Mouse (Mus musculus) left cerebral cortex, postnatal 14 days (tissue): ENCODE measurements around the gene 1700010B08Rik. TPM values are rescaled to one million over a fixed set of nuclear protein-coding genes. Genes with fewer than 3 reads are reported as not detected.

ENCODE experiments used
- DNase-seq, 2 experiments: peaks; one replicate each; pipeline ENCODE4 v3.0.0; 2021 to 2022; ENCODE audit warnings: low spot score in 2 of 2, mixed read lengths in 1 of 2
- intact Hi-C: fragments of 180-260 bp; cut with DNase I; formaldehyde crosslinking; loops from one replicate; pipeline ENCODE4 v1.15.1; 2025
- microRNA-seq, 2 experiments: library from miRNA; unstranded; fragments of <30 nt; microRNA quantifications; one replicate each; pipeline ENCODE4 v1.2.0; 2022
- total RNA-seq, 2 experiments: library from RNA; stranded (reverse); gene quantifications; 2 replicates each; pipeline ENCODE4 v1.2.3; 2021

Gene 1700010B08Rik
- total RNA-seq, 2 experiments from 2014 or later: not detected

GRCm38 (mm10) chr2:173760607-173761006 is 41.4 kb downstream of the 1700010B08Rik start:
- no peak for DNase-seq
- intact Hi-C loops: no loop called here

- no peak for DNase-seq
- intact Hi-C loops: no loop called here
Observed at GRCm38 (mm10) chr2:173764629-173765028, 45.4 kb downstream of the 1700010B08Rik start.

DNA sequence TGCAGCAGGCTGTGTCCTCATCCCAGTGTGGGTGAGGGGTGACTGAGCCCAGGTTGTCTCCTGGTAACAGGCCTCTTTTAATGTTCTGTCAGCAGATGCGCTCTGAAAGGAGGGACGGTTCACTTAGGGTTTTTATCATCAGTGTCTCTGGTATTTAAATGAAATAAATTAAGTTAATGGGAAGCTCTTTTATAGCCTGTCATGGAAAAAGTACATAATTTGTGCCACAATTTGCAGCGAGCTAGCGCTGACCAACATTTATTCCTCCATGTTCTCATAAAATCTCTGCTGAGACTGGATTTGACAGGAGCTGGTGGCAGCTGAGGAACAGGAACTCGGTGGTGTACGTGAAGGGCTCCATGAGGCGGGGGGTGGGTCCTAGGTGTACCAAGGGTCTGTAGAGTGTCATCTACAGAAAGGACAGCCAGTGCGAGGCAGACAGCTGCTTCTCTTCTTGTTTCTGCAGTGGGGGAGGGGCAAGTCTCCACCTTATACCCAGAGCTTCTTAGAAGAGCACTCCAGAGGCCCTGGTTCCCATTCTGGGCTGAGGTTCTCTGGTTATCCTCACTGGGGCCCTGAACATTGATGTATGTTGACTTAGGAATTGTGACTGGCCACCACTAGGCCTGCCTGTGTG is 48.9 kb downstream of the 1700010B08Rik start:
- intact Hi-C loops: no loop called here
- DNase-seq: no peak

DNA sequence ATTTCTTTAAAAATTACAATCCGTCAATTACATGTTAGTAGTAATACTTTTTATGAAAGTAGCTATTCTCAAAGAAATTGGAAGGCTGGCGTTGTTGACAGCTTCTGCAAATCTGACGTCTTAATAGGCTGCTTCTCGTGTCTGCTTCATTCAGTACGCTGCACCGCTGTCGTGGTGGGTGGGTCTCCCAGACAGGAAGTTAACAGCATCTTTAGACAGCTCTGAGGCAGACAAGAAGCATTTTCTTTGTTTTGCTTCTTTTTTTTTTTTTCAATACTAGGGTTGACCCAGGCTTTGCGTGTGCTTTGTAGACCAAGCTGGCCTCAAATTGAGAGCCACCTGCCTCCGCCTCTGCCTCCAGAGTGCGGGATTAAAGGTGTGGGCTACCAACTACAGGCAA is 50.0 kb downstream of the 1700010B08Rik start:
- DNase-seq: no peak
- intact Hi-C loops: no loop called here

DNA sequence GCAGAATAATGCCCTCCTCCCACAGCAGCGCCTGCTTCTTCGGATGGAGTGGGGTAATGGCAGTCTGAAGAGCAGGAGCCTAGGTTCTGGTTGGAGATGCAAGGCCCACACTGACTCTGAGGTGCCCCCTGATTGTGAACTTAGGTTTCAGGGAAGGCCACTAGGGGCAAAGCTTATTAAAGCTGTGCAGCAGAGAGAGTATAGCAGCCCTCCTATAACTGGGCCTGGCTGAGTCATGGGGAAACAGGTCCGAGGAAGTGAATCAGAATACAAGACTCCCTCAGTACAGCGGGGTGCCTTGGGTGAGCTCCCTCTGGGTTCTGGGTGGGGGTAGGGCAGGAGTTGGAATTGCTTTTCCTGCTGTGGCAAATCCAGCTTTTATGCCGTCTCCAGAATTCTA is 51.4 kb downstream of the 1700010B08Rik start:
- DNase-seq: no peak
- intact Hi-C loops: no loop called here

Small RNA genes lying within 50 kb of the gene (microRNA-seq; reads per million reads assigned to microRNA genes)
- 0 reads per million in 2 experiments for gene Mir6340

Other genes with a start within 250 kb of the 1700010B08Rik start
- gene 1700021F07Rik, start 196.8 kb upstream of the 1700010B08Rik start, total RNA-seq: not detected
- not detected for gene Ankrd60, start 141.1 kb upstream of the 1700010B08Rik start, total RNA-seq
- 10 to 100 TPM; 25.2 to 27.2 TPM for gene Rab22a, start 59.7 kb upstream of the 1700010B08Rik start, total RNA-seq
- 100 to 1,000 TPM; 103 to 124 TPM for gene Vapb, start 18.1 kb downstream of the 1700010B08Rik start, total RNA-seq